Mouse (Mus musculus) CH12.LX (cell line): ENCODE measurements at regions not wholly inside any gene's neighbourhood (a gene's known extent, or its start where the extent isn't known, plus 50 kb on each side); places are given as distances from the start of the nearest gene placed in this dataset.
A peak's percentile ranks its signal among the peaks of the same experiment; 100 is the strongest.

Experiments used
- DNase-seq: peaks from one replicate; pipeline ENCODE4 v3.0.0-alpha.2; 2013; ENCODE audit errors: extremely low read depth
- H3K27ac ChIP-seq: 2 replicates; pipeline ENCODE4 v1.5.1; 2012; ENCODE audit warnings: low read depth, mild to moderate bottlenecking, control low read depth, moderate library complexity; ENCODE audit not compliant: insufficient read depth
- H3K27me3 ChIP-seq: replicated peaks from 2 replicates; pipeline ENCODE3; 2012; ENCODE audit warnings: inconsistent platforms
- H3K36me3 ChIP-seq, 2 experiments: replicated peaks in 1 of 2; 2 replicates each; pipeline versions ENCODE3 to v1.6.1; 2012; ENCODE audit warnings: inconsistent platforms in 1 of 2, low read length in 1 of 2, mild to moderate bottlenecking in 1 of 2, mixed read lengths in 1 of 2, moderate library complexity in 1 of 2; ENCODE audit not compliant: control insufficient read depth in 1 of 2, insufficient read depth in 1 of 2
- H3K4me1 ChIP-seq, 2 experiments: 2 replicates each; pipeline ENCODE4 v1.6.1; 2012; ENCODE audit warnings: inconsistent platforms in 1 of 2, moderate library complexity in 1 of 2; ENCODE audit not compliant: insufficient read depth in 2 of 2, control insufficient read depth in 1 of 2
- H3K4me2 ChIP-seq: 2 replicates; pipeline ENCODE4 v1.6.1; 2012; ENCODE audit warnings: low read depth, mild to moderate bottlenecking, control low read depth; ENCODE audit not compliant: poor library complexity, insufficient read depth, severe bottlenecking
- H3K4me3 ChIP-seq, 3 experiments: fragments of 150-350 bp in 1 of 3; sonication (generic) in 1 of 3; replicated peaks in 1 of 3; 2 replicates each; pipeline versions ENCODE3 to v1.5.1; 2011 to 2012; ENCODE audit warnings: low read depth in 2 of 3, low read length in 2 of 3, mild to moderate bottlenecking in 2 of 3, moderate library complexity in 2 of 3, control low read depth in 1 of 3, improper control_type of control experiment in 1 of 3, inconsistent platforms in 1 of 3, mixed read lengths in 1 of 3; ENCODE audit not compliant: poor library complexity in 1 of 3
- H3K79me2 ChIP-seq: replicated peaks from 2 replicates; pipeline ENCODE4 v1.6.1; 2012; ENCODE audit warnings: mild to moderate bottlenecking, moderate library complexity; ENCODE audit not compliant: control insufficient read depth, poor library complexity, insufficient read depth, severe bottlenecking; ENCODE audit errors: extremely low read depth
- H3K9ac ChIP-seq: 2 replicates; pipeline ENCODE4 v1.6.1; 2012; ENCODE audit warnings: low read depth, mild to moderate bottlenecking, control low read depth, moderate library complexity; ENCODE audit not compliant: insufficient read depth
- H3K9me3 ChIP-seq: replicated peaks from 2 replicates; pipeline ENCODE3; 2012; ENCODE audit warnings: low read length, inconsistent platforms, mixed read lengths
- BHLHE40 ChIP-seq: IDR thresholded peaks from 2 replicates; pipeline ENCODE4 v1.6.1; 2011; ENCODE audit warnings: mild to moderate bottlenecking, low read depth, low read length, improper control_type of control experiment
- CHD1 ChIP-seq: IDR thresholded peaks from 2 replicates; pipeline ENCODE4 v1.6.1; 2012; ENCODE audit warnings: low read depth, low read length, improper control_type of control experiment, inconsistent platforms
- CHD2 ChIP-seq: IDR thresholded peaks from 2 replicates; pipeline ENCODE4 v1.6.1; 2011; ENCODE audit warnings: low read length, improper control_type of control experiment
- CTCF ChIP-seq, 2 experiments: IDR thresholded peaks in 1 of 2; conservative IDR thresholded peaks in 1 of 2; 2 replicates each; pipeline ENCODE4 v1.5.1; 2011 to 2012; ENCODE audit warnings: low read depth in 2 of 2, low read length in 2 of 2, improper control_type of control experiment in 1 of 2, inconsistent platforms in 1 of 2, mild to moderate bottlenecking in 1 of 2, moderate library complexity in 1 of 2
- E2F4 ChIP-seq: IDR thresholded peaks from 2 replicates; pipeline ENCODE4 v1.6.1; 2011; ENCODE audit warnings: low read depth, low read length, improper control_type of control experiment; ENCODE audit not compliant: insufficient replicate concordance
- ELF1 ChIP-seq: IDR thresholded peaks from 2 replicates; pipeline ENCODE4 v1.6.1; 2014; ENCODE audit warnings: low read depth, mild to moderate bottlenecking, inconsistent platforms, low read length, improper control_type of control experiment
- EP300 ChIP-seq: IDR thresholded peaks from 2 replicates; pipeline ENCODE4 v1.6.1; 2011; ENCODE audit warnings: low read length, improper control_type of control experiment
- ETS1 ChIP-seq: conservative IDR thresholded peaks from 2 replicates; pipeline ENCODE4 v1.6.1; 2012; ENCODE audit warnings: low read depth, mild to moderate bottlenecking, inconsistent platforms, low read length, improper control_type of control experiment, moderate library complexity
- GABPA ChIP-seq: IDR thresholded peaks from 2 replicates; pipeline ENCODE4 v1.6.1; 2012; ENCODE audit warnings: low read depth, low read length, improper control_type of control experiment, inconsistent platforms; ENCODE audit not compliant: insufficient replicate concordance
- HCFC1 ChIP-seq: IDR thresholded peaks from 2 replicates; pipeline ENCODE4 v1.6.1; 2012; ENCODE audit warnings: low read depth, mild to moderate bottlenecking, inconsistent platforms, low read length, improper control_type of control experiment
- IRF4 ChIP-seq: IDR thresholded peaks from 2 replicates; pipeline ENCODE4 v1.6.1; 2014; ENCODE audit warnings: low read depth, mild to moderate bottlenecking, inconsistent platforms, low read length, improper control_type of control experiment
- JUN ChIP-seq: IDR thresholded peaks from 2 replicates; pipeline ENCODE4 v1.6.1; 2011; ENCODE audit warnings: low read depth, mild to moderate bottlenecking, low read length, improper control_type of control experiment, moderate library complexity; ENCODE audit not compliant: insufficient read depth
- JUND ChIP-seq: conservative IDR thresholded peaks from 2 replicates; pipeline ENCODE4 v1.6.1; 2011; ENCODE audit warnings: low read depth, low read length, improper control_type of control experiment
- KAT2A ChIP-seq: IDR thresholded peaks from 2 replicates; pipeline ENCODE4 v1.6.1; 2012; ENCODE audit warnings: low read length, improper control_type of control experiment, inconsistent platforms; ENCODE audit not compliant: insufficient replicate concordance
- MAFK ChIP-seq: IDR thresholded peaks from 2 replicates; pipeline ENCODE4 v1.6.1; 2011; ENCODE audit warnings: low read length, improper control_type of control experiment; ENCODE audit not compliant: insufficient replicate concordance
- MAX ChIP-seq: IDR thresholded peaks from 2 replicates; pipeline ENCODE4 v1.6.1; 2011; ENCODE audit warnings: low read length, improper control_type of control experiment
- MAZ ChIP-seq: IDR thresholded peaks from 2 replicates; pipeline ENCODE4 v1.6.1; 2012; ENCODE audit warnings: low read depth, mild to moderate bottlenecking, inconsistent platforms, low read length, improper control_type of control experiment, moderate library complexity
- MEF2A ChIP-seq: IDR thresholded peaks from 2 replicates; pipeline ENCODE4 v1.6.1; 2014; ENCODE audit warnings: low read depth, mild to moderate bottlenecking, inconsistent platforms, low read length, improper control_type of control experiment, borderline replicate concordance
- MXI1 ChIP-seq: IDR thresholded peaks from 2 replicates; pipeline ENCODE4 v1.6.1; 2011; ENCODE audit warnings: mild to moderate bottlenecking, low read depth, low read length, improper control_type of control experiment
- MYC ChIP-seq: IDR thresholded peaks from 2 replicates; pipeline ENCODE4 v1.6.1; 2011; ENCODE audit warnings: low read depth, mild to moderate bottlenecking, improper control_type of control experiment, low read length
- NELFE ChIP-seq: IDR thresholded peaks from 2 replicates; pipeline ENCODE4 v1.6.1; 2011; ENCODE audit warnings: low read depth, low read length, improper control_type of control experiment
- NRF1 ChIP-seq: IDR thresholded peaks from 2 replicates; pipeline ENCODE4 v1.6.1; 2014; ENCODE audit warnings: low read depth, mild to moderate bottlenecking, inconsistent platforms, low read length, improper control_type of control experiment, moderate library complexity
- PAX5 ChIP-seq: IDR thresholded peaks from 2 replicates; pipeline ENCODE4 v1.6.1; 2012; ENCODE audit warnings: low read length, inconsistent platforms, mixed read lengths
- POLR2A ChIP-seq: IDR thresholded peaks from 2 replicates; pipeline ENCODE4 v1.6.1; 2011; ENCODE audit warnings: low read depth, mild to moderate bottlenecking, improper control_type of control experiment, low read length
- POLR2AphosphoS2 ChIP-seq: IDR thresholded peaks from 2 replicates; pipeline ENCODE4 v1.6.1; 2011; ENCODE audit warnings: low read depth, low read length, improper control_type of control experiment
- RAD21 ChIP-seq: IDR thresholded peaks from 2 replicates; pipeline ENCODE4 v1.6.1; 2011; ENCODE audit warnings: low read depth, mild to moderate bottlenecking, low read length, improper control_type of control experiment, moderate library complexity
- RCOR1 ChIP-seq: conservative IDR thresholded peaks from 2 replicates; pipeline ENCODE4 v1.6.1; 2012; ENCODE audit warnings: low read depth, mild to moderate bottlenecking, inconsistent platforms, low read length, improper control_type of control experiment
- SIN3A ChIP-seq: IDR thresholded peaks from 2 replicates; pipeline ENCODE4 v1.6.1; 2012; ENCODE audit warnings: low read length, improper control_type of control experiment, inconsistent platforms
- SMC3 ChIP-seq: IDR thresholded peaks from 2 replicates; pipeline ENCODE4 v1.6.1; 2011; ENCODE audit warnings: low read depth, low read length, improper control_type of control experiment
- TBP ChIP-seq: conservative IDR thresholded peaks from 2 replicates; pipeline ENCODE4 v1.6.1; 2011; ENCODE audit warnings: low read depth, low read length, improper control_type of control experiment
- TCF12 ChIP-seq: IDR thresholded peaks from 2 replicates; pipeline ENCODE4 v1.6.1; 2014; ENCODE audit warnings: low read depth, mild to moderate bottlenecking, inconsistent platforms, low read length, improper control_type of control experiment
- UBTF ChIP-seq: IDR thresholded peaks from 2 replicates; pipeline ENCODE4 v1.6.1; 2012; ENCODE audit warnings: low read depth, mild to moderate bottlenecking, inconsistent platforms, low read length, improper control_type of control experiment, moderate library complexity
- USF1 ChIP-seq: IDR thresholded peaks from 2 replicates; pipeline ENCODE4 v1.6.1; 2014; ENCODE audit warnings: low read depth, mild to moderate bottlenecking, inconsistent platforms, low read length, improper control_type of control experiment
- USF2 ChIP-seq: conservative IDR thresholded peaks from 2 replicates; pipeline ENCODE4 v1.6.1; 2011; ENCODE audit warnings: low read depth, low read length, improper control_type of control experiment
- ZC3H11A ChIP-seq: IDR thresholded peaks from 2 replicates; pipeline ENCODE4 v1.6.1; 2012; ENCODE audit warnings: low read depth, mild to moderate bottlenecking, inconsistent platforms, low read length, improper control_type of control experiment
- ZKSCAN1 ChIP-seq: IDR thresholded peaks from 2 replicates; pipeline ENCODE4 v1.6.1; 2012; ENCODE audit warnings: low read depth, inconsistent platforms, low read length, improper control_type of control experiment, borderline replicate concordance
- ZMIZ1 ChIP-seq: IDR thresholded peaks from 2 replicates; pipeline ENCODE4 v1.6.1; 2012; ENCODE audit warnings: low read depth, mild to moderate bottlenecking, inconsistent platforms, low read length, improper control_type of control experiment
- ZNF384 ChIP-seq: IDR thresholded peaks from 2 replicates; pipeline ENCODE4 v1.6.1; 2012; ENCODE audit warnings: low read depth, low read length, improper control_type of control experiment, inconsistent platforms
- dilution Hi-C: fragments of 300-500 bp; cut with MboI; formaldehyde crosslinking; loops from 2 replicates; pipeline ENCODE4 v1.14.3; 2020; ENCODE audit warnings: low sequenced_read_pairs; ENCODE audit not compliant: extremely low pct_unique_long_range_greater_than_20kb, extremely low pct_ligation_motif_present
- in situ Hi-C: fragments of 300-500 bp; cut with MboI; formaldehyde crosslinking; loops from 3 replicates; pipeline ENCODE4 v1.14.3; 2019; ENCODE audit warnings: low sequenced_read_pairs, low pct_ligation_motif_present, low pct_unique_long_range_greater_than_20kb, mixed read lengths

- Histone ChIP-seq H3K9ac (peak overlapping the region; percentile 84), H3K36me3 (no peaks in the 10 kb centered on the region), H3K4me1 (peaks cover 9 to 45% of the 10 kb centered on the region in 2 experiments), H3K9me3 (peaks cover 5% of the 10 kb centered on the region), H3K4me2 (peak overlapping the region; percentile 79), H3K27ac (peak overlapping the region; percentile 80), H3K4me3 (no peak overlapping the region), H3K27me3 (no peaks in the 10 kb centered on the region), H3K79me2 (no peaks in the 10 kb centered on the region)
- TF ChIP-seq CHD2 (no peak), UBTF (no peak), CTCF (conservative IDR thresholded peaks at IDR 0.05 in 1 of 2, IDR thresholded peaks at IDR 0.05 in 1 of 2; ENCODE audit: low read depth in 2 of 2, low read length in 2 of 2) (no peak), MAFK (no peak), ETS1 (peak; percentile 46; the same call in 1 of the 2 replicates), MAX (no peak), NRF1 (no peak), TCF12 (peak; percentile 57), NELFE (peak; percentile 36; the same call in 1 of the 2 replicates), CHD1 (peak; percentile 50; the same call in 1 of the 2 replicates), POLR2A (peak; percentile 37; the same call in 1 of the 2 replicates), EP300 (peak; percentile 78), HCFC1 (no peak), JUN (peak; percentile 35; the same call in 1 of the 2 replicates), ELF1 (0 out of 2 replicates have a peak, but pooled peaks have one; percentile 17), TBP (no peak), E2F4 (no peak), GABPA (no peak), MYC (0 out of 2 replicates have a peak, but pooled peaks have one; percentile 28), IRF4 (peak; percentile 63), MXI1 (peak; percentile 90), PAX5 (no peak), MAZ (no peak), BHLHE40 (0 out of 2 replicates have a peak, but pooled peaks have one; percentile 23), JUND (peak; percentile 51), MEF2A (no peak), POLR2AphosphoS2 (no peak), RCOR1 (no peak), USF2 (no peak), RAD21 (no peak), ZKSCAN1 (no peak), SIN3A (0 out of 2 replicates have a peak, but pooled peaks have one; percentile 36), ZNF384 (no peak), KAT2A (no peak), SMC3 (0 out of 2 replicates have a peak, but pooled peaks have one; percentile 2), ZC3H11A (no peak), USF1 (no peak), ZMIZ1 (no peak)
- in situ Hi-C loops (loop anchor here (25.0 kb wide), 1 partner anchor 172 kb away; the partner anchor contains the start of genes Jmjd1c and Reep3), dilution Hi-C loops (no loop called here)
- DNase-seq = peak; percentile 50
These were observed 180.1 kb upstream of the Jmjd1c start for GRCm38 (mm10) chr10:66915801-66916200.
